Mouse (Mus musculus): ENCODE results near the gene Clic6.

Clic6 gene

DNA sequence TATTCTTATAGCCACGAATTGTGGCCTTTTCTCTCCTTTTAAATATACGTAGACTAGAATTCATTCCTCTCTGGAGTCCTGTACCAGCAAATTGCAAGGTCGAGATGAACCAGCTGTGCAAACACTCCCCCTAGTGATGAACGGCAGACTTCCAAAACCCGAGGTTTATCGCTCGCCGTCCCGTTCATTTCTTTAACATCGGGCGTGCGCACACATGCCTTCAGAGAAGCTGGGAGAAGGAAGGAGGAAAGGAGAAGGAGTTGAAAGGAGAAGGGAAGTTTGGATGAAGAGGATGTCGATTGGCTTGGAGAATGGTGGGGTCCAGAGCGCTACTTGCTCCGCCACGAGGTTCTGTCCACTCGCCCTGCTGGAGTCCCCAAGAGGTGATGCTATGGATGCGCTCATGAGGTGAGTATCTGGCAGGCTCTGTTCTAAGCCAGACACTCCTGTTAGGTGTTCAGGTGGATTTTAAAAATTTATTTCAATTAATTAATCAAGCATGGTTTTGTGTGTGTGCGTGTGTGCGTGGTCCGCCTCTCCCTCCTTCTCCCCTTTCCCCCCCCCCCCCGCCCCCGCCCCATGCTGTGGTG lies 6.9 kb upstream of the Clic6 start:
- Histone ChIP-seq H3K27me3 (ENCODE audit: insufficient read depth, low read length) (peaks cover 18% of the 10 kb centered on the region), H3K9me3 (ENCODE audit: low read length) (no peaks in the 10 kb centered on the region), H3K4me3 (replicated peaks; ENCODE audit: low read length) (peak overlapping the region; percentile 57), H3K36me3 (ENCODE audit: insufficient read depth, low read length) (peaks cover 9% of the 10 kb centered on the region; the same call in 1 of the 2 replicates), H3K4me1 (replicated peaks; ENCODE audit: low read depth, low read length) (peaks cover 32% of the 10 kb centered on the region)
- TF ChIP-seq NANOG (IDR thresholded peaks at IDR 0.05; ENCODE audit: borderline replicate concordance, low read length) (no peak), CTCF (conservative IDR thresholded peaks at IDR 0.05; ENCODE audit: low read length) (peak; percentile 42)

DNA sequence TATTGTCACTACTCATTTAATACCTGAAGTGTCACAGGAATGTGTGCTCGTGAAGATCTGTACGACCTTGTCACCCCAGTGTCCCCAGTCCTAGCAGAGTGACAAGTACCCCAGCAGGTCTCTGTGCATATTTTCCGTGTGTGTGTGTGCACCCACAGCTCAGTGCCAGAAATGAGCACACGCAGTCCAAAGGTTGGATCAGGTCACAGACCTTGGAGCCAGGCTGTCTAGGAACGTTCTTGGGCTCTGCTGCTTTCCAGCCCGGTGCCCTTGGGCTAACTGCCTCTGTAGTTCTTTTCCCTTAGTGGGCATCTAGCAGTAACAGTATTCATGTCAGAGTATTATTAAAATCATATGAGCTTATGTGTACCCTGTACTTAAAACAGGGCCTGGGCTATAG lies 1.6 kb downstream of the Clic6 start:
- TF ChIP-seq CTCF (conservative IDR thresholded peaks at IDR 0.05; ENCODE audit: low read length) (no peak), NANOG (IDR thresholded peaks at IDR 0.05; ENCODE audit: borderline replicate concordance, low read length) (no peak), POU5F1 (IDR thresholded peaks at IDR 0.05; ENCODE audit: borderline replicate concordance, low read length) (no peak)
- peaks cover 11% of the 10 kb centered on the region; the same call in 1 of the 2 replicates for H3K27me3 ChIP-seq (ENCODE audit: insufficient read depth, low read length)
- H3K36me3 ChIP-seq (ENCODE audit: insufficient read depth, low read length) = no peaks in the 10 kb centered on the region
- no peaks in the 10 kb centered on the region for H3K9me3 ChIP-seq (ENCODE audit: low read length)
- H3K4me1 ChIP-seq (replicated peaks; ENCODE audit: low read depth, low read length) = no peaks in the 10 kb centered on the region
- H3K4me3 ChIP-seq (replicated peaks; ENCODE audit: low read length) = no peak overlapping the region

DNA sequence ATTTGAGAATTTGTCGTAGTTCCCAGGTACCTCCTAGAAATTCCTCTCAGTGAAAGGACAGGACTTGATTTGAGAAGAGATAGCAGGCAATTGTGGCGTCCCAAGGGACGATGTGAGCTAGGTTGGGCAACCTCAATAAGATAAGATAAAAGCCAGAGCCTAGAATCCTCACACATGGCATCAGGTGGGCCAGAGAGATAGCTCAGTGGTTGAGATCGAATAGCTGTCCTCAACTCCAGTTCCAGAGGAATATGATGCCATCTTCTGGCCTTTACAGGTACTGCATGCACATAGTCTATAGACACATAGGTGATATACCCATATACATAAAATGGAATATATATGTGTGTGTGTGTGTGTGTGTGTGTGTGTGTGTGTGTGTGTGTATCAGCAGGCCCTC lies 2.0 kb downstream of the Clic6 start:
- peak; percentile 67 for TF ChIP-seq CTCF (conservative IDR thresholded peaks at IDR 0.05; ENCODE audit: low read length)
- no peak for TF ChIP-seq POU5F1 (IDR thresholded peaks at IDR 0.05; ENCODE audit: borderline replicate concordance, low read length)
- Histone ChIP-seq H3K4me3 (replicated peaks; ENCODE audit: low read length) (no peak overlapping the region), H3K36me3 (ENCODE audit: insufficient read depth, low read length) (no peaks in the 10 kb centered on the region), H3K9me3 (ENCODE audit: low read length) (no peaks in the 10 kb centered on the region), H3K27me3 (ENCODE audit: insufficient read depth, low read length) (peaks cover 15% of the 10 kb centered on the region; the same call in 1 of the 2 replicates), H3K4me1 (replicated peaks; ENCODE audit: low read depth, low read length) (no peaks in the 10 kb centered on the region)

DNA sequence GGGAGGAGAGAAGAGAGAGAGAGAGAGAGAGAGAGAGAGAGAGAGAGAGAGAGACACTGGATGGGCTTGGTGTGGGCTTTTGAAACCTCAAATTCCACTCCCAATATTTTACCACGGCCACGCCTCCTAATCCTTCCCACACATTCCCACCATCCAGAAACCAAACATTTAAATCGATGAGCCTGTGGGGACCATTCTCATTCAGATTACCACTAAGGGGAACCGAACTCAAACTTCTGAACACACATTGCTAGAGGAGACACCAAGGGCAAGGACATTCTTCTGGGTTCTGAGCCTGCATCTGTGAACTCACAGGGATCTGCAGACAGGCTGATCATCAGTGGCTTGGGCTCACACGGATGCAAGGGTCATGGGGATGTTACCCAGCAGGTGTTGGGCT lies 2.9 kb downstream of the Clic6 start:
- peaks cover 15% of the 10 kb centered on the region; the same call in 1 of the 2 replicates for H3K27me3 ChIP-seq (ENCODE audit: insufficient read depth, low read length)
- no peaks in the 10 kb centered on the region for H3K9me3 ChIP-seq (ENCODE audit: low read length)
- no peaks in the 10 kb centered on the region for H3K4me1 ChIP-seq (replicated peaks; ENCODE audit: low read depth, low read length)
- TF ChIP-seq POU5F1 (IDR thresholded peaks at IDR 0.05; ENCODE audit: borderline replicate concordance, low read length) = no peak
- TF ChIP-seq NANOG (IDR thresholded peaks at IDR 0.05; ENCODE audit: borderline replicate concordance, low read length) = no peak
- TF ChIP-seq CTCF (conservative IDR thresholded peaks at IDR 0.05; ENCODE audit: low read length) = no peak
- H3K36me3 ChIP-seq (ENCODE audit: insufficient read depth, low read length) = no peaks in the 10 kb centered on the region
- no peak overlapping the region for H3K4me3 ChIP-seq (replicated peaks; ENCODE audit: low read length)

DNA sequence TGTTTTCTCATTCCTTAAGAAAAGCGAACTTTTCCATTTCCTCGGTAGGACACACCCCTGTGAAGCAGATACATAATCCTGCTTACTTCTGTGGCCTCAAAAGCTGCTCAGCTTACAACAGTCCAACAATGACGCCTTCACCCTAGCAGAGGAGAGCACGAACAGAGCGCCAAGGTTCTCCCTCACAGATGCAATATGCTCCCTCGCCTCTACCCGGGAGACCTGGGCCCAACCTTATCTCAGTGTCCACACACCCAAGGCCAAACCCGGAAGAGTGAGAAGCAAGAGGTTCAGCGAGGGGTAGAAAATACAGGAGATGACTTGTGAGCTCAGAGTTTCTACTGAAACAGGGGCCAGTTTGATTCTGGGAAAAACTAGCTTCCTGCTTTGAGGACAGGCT lies 3.8 kb downstream of the Clic6 start:
- Histone ChIP-seq H3K9me3 (ENCODE audit: low read length) (no peaks in the 10 kb centered on the region), H3K4me1 (replicated peaks; ENCODE audit: low read depth, low read length) (no peaks in the 10 kb centered on the region), H3K4me3 (replicated peaks; ENCODE audit: low read length) (no peak overlapping the region), H3K27me3 (ENCODE audit: insufficient read depth, low read length) (peaks cover 15% of the 10 kb centered on the region; the same call in 1 of the 2 replicates), H3K36me3 (ENCODE audit: insufficient read depth, low read length) (no peaks in the 10 kb centered on the region)
- no peak for TF ChIP-seq CTCF (conservative IDR thresholded peaks at IDR 0.05; ENCODE audit: low read length)
- no peak for TF ChIP-seq NANOG (IDR thresholded peaks at IDR 0.05; ENCODE audit: borderline replicate concordance, low read length)
- TF ChIP-seq POU5F1 (IDR thresholded peaks at IDR 0.05; ENCODE audit: borderline replicate concordance, low read length) = no peak

DNA sequence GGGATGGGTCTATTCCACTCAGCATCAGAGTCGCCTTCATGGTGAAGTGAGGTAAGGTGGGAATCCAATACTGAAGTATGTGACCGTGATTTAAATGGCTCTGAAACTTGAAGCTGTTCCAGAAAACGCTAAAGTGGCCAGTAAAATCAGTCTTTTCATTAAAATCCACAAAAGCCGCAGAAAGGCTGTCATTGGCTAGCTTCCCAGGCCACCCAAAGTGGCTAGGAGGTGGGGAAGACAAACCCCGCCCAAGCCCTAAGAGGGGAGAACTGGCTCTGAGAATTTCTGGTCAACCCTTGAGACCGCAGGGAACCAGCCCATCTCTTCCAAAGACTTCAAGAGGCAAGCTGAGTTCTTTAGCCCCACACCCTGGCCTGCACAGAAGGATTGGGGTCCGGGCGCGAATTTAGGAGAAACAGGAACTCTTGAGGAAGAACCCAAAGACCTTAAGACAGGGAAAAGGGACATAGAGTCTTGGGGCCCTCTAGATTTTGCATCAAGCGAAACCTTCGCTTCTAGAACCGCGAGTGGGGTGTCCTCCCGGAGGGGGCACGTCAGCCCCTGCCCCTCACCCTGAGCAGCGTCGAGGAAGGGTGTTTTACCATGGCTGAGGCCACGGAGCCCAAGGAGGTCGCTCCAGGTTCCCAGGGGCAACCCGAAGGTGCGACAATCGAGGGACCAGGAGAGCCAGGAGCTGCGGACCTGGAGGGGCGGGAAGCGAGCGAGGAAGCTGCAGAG lies 12.5 kb downstream of the Clic6 start:
- TF ChIP-seq NANOG (IDR thresholded peaks at IDR 0.05; ENCODE audit: borderline replicate concordance, low read length) (no peak), CTCF (conservative IDR thresholded peaks at IDR 0.05; ENCODE audit: low read length) (no peak), POU5F1 (IDR thresholded peaks at IDR 0.05; ENCODE audit: borderline replicate concordance, low read length) (no peak)
- Histone ChIP-seq H3K27me3 (ENCODE audit: insufficient read depth, low read length) (peaks cover 62% of the 10 kb centered on the region), H3K9me3 (ENCODE audit: low read length) (no peaks in the 10 kb centered on the region), H3K4me3 (replicated peaks; ENCODE audit: low read length) (peak overlapping the region; percentile 80), H3K36me3 (ENCODE audit: insufficient read depth, low read length) (no peaks in the 10 kb centered on the region), H3K4me1 (replicated peaks; ENCODE audit: low read depth, low read length) (peaks cover 19% of the 10 kb centered on the region)

DNA sequence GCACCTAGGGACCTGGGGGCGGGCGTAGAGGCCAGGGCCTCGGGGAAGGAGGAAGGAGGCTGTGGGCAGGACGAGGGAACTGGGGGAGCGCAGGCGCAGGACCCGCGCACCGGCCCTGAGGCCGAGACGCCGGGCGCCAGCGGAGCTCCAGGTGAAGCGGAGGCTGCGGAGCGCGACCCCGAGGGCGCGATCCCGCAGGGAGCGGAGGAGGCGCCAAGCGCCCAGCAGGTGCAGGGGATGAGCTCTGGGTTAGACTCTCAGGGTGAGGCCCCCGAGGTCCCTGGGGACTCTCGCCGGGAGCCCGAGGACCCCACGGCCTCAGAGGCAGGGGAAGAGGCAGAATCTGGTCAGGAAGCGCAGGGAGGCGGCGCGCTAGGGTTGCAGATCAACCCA lies 13.0 kb downstream of the Clic6 start:
- H3K9me3 ChIP-seq (ENCODE audit: low read length) = no peaks in the 10 kb centered on the region
- no peak for TF ChIP-seq POU5F1 (IDR thresholded peaks at IDR 0.05; ENCODE audit: borderline replicate concordance, low read length)
- no peak for TF ChIP-seq CTCF (conservative IDR thresholded peaks at IDR 0.05; ENCODE audit: low read length)
- TF ChIP-seq NANOG (IDR thresholded peaks at IDR 0.05; ENCODE audit: borderline replicate concordance, low read length) = no peak
- H3K27me3 ChIP-seq (ENCODE audit: insufficient read depth, low read length) = peaks cover 64% of the 10 kb centered on the region
- H3K36me3 ChIP-seq (ENCODE audit: insufficient read depth, low read length) = no peaks in the 10 kb centered on the region
- H3K4me3 ChIP-seq (replicated peaks; ENCODE audit: low read length) = peak overlapping the region; percentile 80
- peaks cover 19% of the 10 kb centered on the region for H3K4me1 ChIP-seq (replicated peaks; ENCODE audit: low read depth, low read length)

DNA sequence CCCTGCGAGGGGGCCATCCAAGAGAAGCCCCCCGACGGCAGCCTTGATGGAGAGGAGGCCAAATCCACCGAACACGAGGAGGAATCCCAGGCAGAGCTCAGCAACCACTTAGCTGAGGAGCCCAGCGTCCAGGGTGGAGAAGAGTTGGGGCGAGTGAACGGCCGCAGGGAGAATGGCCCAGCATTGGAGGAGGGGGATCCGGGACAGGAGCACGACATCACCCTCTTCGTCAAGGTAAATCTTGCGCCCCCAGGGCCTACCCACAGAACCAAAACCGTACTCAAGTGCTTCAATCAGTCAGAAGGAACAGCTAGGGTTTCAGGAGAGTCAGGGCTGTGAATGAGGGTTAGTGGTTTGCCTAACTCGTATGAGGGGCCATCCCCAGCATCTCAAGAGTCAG lies 13.8 kb downstream of the Clic6 start:
- no peak for TF ChIP-seq CTCF (conservative IDR thresholded peaks at IDR 0.05; ENCODE audit: low read length)
- TF ChIP-seq POU5F1 (IDR thresholded peaks at IDR 0.05; ENCODE audit: borderline replicate concordance, low read length) = no peak
- no peak for TF ChIP-seq NANOG (IDR thresholded peaks at IDR 0.05; ENCODE audit: borderline replicate concordance, low read length)
- Histone ChIP-seq H3K4me3 (replicated peaks; ENCODE audit: low read length) (peak overlapping the region; percentile 80), H3K4me1 (replicated peaks; ENCODE audit: low read depth, low read length) (peaks cover 19% of the 10 kb centered on the region), H3K9me3 (ENCODE audit: low read length) (no peaks in the 10 kb centered on the region), H3K36me3 (ENCODE audit: insufficient read depth, low read length) (no peaks in the 10 kb centered on the region), H3K27me3 (ENCODE audit: insufficient read depth, low read length) (peaks cover 68% of the 10 kb centered on the region)
